Mouse (Mus musculus): ENCODE data around the gene Cacng1.

The Cacng1 gene

DNA sequence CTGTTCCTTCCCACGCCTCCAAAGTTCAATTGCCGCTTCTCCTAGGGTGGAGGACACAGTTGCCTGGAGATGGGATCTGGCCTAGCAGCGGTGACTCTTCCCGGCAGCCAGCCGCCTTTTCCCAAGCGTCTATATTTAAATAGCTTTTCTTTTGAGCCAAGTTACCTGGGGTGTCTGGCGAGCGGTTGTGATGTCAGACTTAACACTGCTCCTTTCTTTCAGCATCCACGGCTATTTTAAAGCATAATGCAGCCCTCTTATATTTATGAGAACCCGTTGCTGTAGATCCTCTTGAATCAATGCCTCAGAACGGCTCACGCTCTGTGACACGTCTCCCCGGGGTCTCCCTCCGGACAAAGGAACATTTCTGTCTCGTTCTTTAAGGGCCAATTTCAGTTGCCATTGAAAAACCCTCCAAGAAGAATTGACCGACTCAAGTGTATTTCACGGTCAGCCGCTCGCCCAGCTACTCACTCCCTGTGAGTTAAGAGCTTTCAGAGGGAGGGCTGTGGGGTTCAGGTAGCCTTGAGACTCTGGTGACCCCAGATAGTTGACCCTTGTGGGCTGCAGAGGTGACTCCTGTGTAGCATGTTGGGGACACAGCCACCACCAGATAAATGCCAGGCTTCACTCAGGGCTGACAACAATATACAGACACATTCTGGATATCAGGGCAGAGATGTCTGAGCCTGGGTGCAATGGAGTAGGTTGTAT lies 8.3 kb downstream of the Cacng1 start:
- no peak for DNase-seq (ENCODE audit: low spot score in 2 of 2)

DNA sequence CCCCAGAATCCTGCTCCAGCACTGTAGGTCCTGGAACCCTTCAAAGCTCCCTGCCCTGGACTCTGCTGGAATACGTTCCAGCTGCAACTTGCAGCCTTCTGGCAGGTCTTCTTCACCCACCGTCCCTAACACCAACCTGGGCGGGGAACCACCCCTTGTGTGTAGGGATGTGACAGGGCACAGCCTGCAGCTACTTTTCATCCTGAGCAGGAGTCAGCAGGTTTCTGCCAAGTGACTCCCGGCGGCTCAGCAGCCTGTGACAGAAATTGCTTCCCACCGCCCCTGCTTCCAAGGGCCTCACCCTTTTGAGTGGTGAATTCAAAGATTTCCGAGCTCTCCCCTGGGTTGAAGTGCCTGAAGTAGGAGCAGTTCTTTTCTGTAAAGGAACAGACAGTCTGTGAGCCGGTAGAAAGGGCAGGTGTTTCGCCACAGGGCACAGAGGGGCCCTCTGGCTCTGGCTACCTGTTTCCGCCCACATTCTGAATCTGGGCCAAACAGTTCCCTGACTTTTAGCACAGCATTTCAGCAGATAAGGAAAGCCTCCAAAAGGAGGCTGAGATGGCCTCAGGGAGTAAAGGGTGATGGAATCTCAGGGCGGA lies 10.7 kb downstream of the Cacng1 start:
- DNase-seq (ENCODE audit: low spot score in 2 of 2) = no peak

DNA sequence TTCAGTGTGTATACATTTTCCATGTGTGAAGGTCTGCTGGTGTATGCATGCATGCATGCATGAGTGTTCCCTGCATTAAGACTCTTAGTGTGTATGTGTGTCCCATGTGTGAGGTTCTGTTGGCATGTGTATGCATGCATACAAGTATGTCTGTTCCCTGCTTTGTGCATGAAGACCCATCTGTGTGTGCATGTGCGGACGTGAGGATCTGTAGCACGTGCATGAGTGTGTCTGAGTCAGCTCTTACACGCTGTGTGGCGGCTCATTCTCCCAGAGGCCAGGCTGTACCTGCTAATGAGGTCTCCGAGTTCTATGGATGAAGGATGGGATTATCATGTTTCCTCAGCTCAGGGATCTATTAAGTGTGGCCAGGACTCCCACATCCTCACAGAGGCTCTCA lies 11.3 kb downstream of the Cacng1 start:
- no peak for DNase-seq (ENCODE audit: low spot score in 2 of 2)

DNA sequence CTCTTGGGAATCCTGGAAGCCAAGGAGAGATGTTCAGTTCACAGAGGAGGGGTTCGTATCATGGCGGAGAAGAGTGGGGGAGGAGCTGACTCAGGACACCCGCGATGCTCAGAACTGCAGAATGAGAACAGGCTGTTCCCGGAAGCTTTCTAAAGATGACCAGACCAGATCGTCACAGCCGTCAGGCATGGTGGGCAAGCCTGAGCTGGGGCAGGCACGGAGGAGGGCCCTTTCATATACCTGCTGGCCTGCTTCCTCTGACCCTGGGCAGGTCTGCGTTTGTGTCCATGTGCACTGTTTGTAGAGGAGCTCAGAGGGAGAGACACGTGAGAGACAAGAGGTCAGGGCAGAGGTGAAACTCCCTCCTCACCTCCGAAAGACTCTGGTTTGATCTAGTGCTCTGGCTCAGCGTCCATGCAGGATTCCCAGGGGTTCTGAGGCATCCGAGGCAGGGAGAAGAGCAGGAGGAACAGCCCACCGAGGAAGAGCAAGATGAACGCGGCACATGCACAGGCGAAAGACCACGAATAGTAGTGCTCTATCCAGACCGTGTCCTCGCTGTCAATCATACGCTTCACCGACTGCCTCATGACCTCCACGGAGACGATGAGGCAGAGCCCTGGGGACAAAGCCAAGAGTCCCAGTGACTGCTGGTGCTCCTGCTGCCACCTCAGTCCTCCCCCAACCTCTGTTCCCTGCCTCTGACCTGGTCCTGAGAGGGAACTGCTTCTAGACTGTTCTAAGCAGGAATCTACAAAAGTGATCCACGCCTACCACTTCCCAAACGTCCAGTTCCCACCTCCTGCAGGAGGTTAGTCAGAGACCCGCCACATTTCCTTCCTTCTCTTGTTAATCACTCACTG lies 12.8 kb downstream of the Cacng1 start:
- no peak for DNase-seq (ENCODE audit: low spot score in 2 of 2)

DNA sequence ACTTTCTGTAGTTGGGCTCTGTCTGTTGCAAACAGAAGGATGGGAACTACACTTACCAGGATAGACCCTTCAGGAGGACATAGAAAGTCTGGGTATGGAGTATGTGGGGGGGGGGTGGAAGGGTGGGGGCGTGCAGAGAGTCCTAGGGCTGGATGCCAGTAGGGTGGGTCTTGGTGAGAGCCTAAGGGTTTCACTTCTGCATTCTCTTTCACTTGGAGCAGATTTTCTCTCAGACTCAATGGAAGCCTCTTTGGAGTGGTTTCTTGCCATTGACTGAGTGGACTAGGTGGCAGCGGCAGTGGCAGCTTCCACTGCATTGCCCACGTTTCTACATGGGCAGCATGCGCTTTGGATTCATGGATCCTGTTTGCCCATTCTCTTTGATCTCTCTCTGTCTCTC lies 16.4 kb downstream of the Cacng1 start:
- no peak for DNase-seq (ENCODE audit: low spot score in 2 of 2)

DNA sequence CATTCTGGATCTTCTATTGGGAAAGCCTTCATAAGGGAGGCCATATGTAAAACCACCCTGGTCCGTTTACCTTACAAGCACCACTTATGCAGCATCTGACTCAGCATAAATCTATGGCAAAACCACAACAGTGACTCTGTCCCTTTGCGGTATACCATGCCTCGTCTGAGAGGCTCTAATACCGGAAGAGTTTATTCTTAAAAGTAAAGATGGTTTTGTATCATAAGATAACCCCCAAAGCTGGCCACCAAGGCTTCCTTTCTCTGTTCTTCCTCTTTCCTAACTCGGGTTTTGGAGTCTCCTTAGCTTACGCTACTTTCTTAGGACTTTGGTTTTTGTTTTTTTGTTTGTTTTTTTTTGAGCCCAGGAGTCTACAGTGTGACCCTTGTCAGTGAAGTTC lies 23.0 kb downstream of the Cacng1 start:
- DNase-seq (ENCODE audit: low spot score in 2 of 2) = no peak

DNA sequence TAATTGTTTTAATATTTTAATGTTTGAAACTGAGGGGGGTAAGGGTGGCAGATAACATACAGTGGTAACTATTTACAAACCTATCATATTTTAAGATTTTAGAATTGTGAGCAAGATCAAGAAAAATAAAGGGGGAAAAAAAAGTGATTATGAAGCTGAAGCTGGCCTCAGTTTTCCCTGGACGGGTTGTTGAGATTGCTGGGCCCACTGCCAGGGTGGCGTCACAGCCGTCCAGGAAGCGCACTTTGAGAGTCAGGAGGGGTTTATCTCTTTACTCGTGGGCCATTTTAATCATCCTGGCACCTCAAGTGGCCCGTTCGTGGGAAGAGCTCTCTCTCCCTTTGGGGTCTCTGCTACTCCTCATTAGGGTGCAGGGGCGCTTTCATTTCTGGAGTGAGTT lies 24.8 kb downstream of the Cacng1 start:
- DNase-seq (ENCODE audit: low spot score in 2 of 2) = no peak

DNA sequence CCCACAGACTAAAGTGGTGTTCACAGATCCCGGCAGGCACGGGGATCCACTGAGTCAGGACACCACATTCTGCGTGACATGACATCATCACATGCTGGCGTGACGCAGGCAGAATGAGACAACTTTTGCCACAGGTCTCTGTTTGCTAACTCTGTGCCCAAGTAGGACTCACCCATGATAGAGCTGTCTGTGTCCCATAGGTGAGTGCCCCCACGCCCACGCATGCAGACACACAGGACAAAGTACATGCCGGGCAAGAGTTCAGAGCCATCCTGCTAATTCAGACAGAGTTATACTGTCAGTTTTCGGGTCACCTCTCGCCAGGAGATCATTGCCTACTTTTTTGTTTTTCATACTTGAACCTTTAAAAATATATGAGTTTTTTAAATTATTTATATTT lies 27.8 kb downstream of the Cacng1 start:
- no peak for DNase-seq (ENCODE audit: low spot score in 2 of 2)

DNA sequence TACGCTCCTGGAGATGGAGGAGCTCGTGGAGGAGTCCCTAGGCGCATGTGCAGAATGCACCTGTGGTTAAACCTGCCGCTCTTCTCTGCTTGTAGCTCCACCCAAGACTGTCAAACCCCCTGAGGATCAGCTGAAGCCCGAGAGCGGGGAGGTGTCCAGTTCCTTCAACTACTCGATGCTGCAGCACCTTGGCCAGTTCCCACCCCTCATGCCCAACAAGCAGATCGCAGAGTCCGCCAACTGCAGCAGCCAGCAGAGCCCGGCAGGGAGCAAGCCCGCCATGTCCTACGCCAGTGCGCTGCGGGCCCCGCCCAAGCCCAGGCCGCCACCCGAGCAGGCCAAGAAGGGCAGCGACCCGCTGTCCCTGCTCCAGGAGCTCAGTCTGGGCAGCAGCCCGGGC lies 30.0 kb downstream of the Cacng1 start:
- DNase-seq (ENCODE audit: low spot score in 2 of 2) = no peak

DNA sequence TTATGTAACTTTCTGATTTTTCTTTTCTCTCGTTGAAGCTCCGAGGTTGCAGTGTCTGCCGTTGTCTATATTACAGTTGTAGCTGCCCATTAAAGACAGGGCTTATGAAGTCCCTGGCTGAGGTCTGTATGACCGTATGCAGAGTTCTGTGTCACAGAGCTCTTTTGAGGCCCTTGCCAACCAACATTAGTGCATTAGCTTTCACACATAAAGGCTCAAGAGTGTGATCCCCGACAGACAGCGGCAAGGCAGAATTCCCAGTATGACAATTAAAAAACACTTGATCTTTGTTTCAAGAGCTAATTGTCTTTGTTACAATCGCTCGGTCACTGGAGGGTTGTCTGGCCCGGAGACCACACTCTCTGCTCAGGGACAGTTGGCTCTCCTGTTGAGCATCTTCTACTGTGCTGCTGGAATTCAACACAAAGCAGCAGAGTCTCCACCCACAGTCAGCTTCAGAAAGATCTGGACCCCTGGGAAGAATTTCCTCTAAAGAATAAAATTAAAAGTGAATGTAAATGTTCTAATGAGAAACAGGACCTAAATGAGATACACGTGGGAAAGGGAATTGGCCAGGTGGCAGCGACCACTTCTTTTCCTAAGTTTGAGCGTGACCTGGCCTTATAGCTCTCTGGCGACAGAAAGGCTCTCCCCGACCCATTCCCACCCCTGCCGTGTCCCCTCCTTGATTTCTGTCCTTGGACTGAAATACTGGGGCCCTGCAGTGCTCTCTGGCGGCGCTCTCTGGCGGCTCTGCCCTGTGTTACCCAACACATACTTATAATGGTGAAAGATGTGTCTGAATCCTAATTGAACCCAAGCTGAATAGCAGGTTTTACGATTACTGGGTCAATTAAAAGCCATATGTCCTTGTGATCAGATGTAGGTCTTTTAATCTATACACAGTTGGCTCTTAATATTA lies 32.5 kb downstream of the Cacng1 start:
- no peak for DNase-seq (ENCODE audit: low spot score in 2 of 2)

DNA sequence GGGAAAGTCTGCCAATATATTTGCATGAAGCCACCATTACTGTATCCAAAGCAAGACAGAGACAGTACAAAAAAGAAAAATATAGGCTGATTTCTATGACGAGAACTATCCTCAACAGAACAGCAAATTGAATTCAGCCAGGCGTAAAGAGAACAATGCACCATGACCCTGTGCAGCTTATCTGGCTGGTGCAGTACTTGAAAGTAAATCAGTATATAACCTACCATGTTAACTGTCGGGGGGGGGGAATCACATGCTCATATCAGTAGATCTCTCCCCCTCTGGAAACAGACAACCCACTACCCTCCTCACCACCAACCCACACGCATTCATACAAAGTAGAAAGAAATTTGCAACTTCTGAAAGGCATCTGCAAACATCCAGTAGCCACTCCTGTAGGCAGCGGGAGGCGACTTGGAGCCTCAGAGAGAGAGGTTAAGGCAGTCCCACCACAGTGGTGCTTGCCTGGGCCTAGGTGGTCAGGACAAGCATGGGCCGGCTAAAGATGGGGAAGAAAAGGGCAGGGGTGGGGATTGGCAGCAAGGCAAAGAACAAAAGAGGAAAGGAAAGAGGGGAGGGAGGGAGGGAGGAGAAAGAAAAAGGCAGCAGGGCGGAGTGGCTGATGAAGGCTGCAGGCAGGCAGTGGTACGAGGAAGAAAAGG lies 33.5 kb downstream of the Cacng1 start:
- DNase-seq (ENCODE audit: low spot score in 2 of 2) = no peak

DNA sequence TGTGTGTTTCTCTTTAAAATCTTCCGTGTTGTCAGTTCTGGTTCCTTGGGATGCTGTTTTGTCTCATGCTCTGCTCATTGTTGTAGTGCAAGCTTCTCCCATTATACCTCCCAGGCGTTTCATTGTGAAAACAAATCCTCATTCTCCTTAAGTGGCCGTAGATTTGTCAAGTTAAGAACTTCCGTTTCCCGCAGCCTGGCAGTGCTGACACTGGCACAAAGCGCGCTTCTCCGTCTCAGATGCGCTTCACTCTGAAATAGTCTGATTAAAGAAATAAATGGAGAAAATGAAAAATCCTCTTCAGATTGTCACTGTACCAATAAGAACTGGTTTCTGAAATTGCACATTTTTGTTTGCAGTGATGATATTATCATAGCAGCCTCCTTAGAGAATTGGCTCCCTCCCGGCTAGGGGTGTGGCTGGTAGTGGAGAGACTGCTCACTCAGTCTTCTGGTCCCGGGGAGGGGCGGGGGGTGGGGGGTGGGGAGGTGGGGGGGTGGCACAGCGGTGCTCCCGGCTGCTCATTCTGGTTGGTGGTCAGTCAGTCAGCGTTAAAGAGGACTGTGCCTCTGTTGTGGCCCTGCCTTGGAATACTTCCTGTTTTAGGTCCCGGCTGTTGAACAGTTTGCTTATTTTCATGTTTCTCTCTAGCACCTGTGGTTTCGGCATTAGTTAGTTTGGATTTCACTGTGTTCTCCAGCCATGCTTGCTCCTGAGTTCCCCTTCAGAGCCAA lies 39.9 kb downstream of the Cacng1 start:
- DNase-seq (ENCODE audit: low spot score in 2 of 2) = no peak

DNA sequence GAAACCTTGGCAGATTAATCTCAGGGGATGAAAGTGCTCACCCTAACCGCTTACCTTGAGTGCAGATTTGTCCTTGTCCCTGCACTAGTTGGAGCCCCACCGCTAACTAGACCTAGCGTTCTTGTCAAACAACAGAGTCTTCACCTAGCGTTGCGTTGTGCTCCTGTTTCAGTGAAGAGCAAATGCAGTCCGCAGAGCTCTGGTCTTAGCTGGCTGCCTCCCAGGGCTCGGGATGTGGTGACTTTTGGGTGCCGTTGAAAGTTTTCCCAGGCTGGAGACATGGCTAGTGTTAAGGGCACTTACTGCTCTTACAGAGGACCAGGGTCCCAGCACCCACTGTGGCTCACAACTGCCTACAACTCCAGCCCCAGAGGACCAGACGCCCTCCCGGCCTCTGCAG lies 41.1 kb downstream of the Cacng1 start:
- DNase-seq (ENCODE audit: low spot score in 2 of 2) = no peak

DNA sequence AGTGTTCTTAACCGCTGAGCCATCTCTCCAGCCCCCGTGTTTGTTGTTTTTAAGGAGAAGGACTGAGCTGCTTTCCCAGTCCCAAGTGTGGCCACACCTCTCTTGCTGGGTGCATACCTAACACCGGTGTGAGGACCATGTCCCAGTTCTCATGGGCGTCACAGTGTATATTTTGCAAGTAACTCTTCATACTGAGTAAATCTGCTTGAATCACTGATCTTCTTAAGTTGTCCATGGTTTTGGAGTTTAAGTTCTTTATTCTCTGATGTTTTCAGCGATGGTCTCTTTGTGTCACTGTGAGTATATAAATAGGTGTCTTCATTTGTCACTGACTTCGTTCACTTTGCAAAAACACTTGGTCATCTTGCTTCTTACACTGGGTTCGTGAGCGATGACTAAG lies 41.7 kb downstream of the Cacng1 start:
- DNase-seq (ENCODE audit: low spot score in 2 of 2) = no peak

DNA sequence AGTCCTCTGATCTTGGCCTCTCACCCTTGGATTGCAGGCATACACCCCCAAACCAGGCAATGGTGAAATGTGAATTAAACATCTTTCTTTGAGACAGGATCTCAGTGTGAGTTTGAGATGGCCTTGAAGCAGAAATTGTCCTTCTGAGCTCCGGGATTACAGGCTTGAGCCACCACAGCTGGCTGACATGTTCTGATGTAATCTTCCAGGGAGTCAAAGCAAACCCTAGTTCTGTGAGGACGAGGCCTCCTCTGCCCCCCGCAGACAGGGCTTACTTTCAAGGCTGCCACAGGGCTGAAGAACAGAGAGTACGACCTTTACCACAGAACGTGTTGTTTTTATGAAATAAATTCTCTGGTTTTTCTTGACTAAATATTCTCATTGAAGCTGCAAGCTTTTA lies 42.3 kb downstream of the Cacng1 start:
- no peak for DNase-seq (ENCODE audit: low spot score in 2 of 2)

DNA sequence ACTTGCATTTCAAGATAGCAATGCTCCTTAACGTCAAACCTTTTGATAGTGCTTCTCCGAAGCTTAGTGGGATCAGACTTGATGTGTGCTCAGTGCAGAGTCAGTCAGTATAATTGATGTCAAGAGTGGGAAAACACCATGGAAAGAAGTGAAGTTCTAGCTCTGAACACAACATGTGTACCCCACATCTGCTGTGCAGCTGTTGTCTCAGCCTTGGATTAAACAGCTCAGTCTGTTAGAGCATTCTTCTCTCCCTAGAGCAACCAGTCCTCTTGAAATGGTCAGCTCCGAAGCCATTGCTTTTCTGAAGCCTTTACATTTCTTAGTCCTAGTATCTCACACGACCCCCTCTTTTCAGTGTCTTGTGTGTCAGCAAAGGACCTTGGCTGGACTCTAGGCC lies 47.3 kb downstream of the Cacng1 start:
- DNase-seq (ENCODE audit: low spot score in 2 of 2) = no peak

DNA sequence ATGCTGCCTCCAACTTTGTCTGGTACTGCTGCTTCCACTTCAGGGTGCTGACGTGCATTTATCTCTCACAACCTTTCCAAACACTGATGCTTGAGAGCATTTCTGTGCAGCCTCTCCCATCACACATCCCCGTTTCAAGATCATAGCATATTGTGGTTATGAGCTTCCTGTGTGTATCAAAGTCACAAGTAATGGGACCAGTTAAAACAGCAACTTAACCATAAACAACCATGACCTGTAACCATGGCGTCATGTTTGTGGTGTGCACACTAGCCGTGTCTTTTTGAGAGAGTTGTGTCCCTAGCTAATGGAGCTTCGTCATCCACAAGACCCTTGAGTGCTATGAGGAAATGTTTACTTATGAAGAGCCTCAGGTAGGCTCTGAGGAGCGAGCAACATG lies 48.1 kb downstream of the Cacng1 start:
- DNase-seq (ENCODE audit: low spot score in 2 of 2) = no peak

DNA sequence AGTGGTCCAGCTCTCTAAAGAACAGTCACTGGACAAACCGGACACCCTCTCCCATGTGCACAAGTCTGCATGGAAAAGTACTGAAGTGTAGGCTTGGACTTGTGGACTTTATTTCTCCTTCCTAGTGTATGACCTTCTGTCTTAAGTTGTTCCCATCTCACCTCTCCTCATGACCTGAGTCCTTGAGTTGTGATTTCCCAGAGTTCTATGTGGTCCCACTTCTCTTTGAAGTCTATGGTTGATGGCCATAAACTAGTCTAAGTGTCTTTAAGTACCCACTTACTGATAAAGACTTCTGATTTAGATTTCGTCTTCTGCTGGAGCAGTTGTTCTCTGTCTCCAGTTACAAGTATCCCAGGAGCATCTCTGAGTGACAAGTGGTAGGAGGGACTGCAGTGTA lies 48.8 kb downstream of the Cacng1 start:
- no peak for DNase-seq (ENCODE audit: low spot score in 2 of 2)

DNA sequence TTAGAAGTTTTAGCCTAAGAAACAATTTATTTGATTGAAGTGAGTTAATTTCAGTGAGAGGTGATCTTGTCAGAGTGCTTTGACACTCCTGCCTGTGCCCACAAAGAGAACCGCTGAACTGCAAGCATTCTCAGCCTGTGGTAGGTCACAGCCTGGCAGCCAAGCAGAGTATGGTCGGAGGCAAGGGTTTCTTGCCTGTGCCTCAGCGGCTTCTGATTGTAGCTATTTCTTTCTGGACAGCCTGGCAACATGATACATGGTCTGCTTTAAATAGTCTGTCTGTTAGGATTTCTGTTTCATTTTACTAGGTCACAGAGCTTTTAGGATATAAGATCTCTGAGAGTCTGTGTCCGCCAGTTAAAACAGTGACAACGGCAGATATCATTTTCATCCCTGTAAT lies 53.7 kb downstream of the Cacng1 start:
- DNase-seq (ENCODE audit: low spot score in 2 of 2) = no peak

DNA sequence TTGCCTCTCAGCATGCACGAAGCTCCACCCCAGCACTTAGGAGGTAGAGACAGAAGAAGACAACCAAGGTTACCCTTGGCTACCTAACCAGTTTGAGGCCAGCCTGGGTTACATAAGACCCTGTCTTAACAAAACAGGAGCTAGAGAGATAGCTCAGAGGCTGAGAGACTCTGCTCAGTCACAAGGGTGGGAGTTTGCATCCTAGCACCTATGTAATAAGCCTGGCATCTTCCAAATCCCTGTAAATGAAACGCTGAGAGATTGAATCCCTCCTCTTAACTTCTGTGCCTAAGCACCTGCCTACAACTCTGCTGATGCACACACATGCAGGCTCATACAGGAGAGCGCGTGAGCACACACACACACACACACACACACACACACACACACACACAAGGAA lies 55.9 kb downstream of the Cacng1 start:
- no peak for DNase-seq (ENCODE audit: low spot score in 2 of 2)

DNA sequence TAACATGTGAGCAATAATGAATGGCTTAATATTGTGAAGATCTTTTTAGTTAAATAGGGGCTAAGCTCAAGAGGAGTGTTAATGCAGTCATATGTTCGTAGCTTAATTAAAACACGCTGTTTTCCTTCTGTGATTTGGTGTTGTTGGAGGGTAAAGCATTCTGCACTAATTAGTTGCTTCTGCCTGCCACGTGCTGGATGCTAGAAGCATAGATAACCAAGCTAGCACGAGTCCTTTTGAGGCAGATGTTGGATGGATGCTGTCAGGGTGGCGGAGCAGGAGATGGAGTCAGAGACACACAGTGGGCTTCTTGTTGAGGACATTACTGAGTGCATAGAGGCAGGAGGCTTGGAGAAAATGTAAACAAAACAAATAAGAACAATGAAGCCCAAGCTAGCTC lies 59.2 kb downstream of the Cacng1 start:
- no peak for DNase-seq (ENCODE audit: low spot score in 2 of 2)

Measured in frontal cortex, postnatal 36 days (tissue).